Mouse (Mus musculus) T-cell, adult 2 months (primary cell): Measurements from ENCODE around the gene Synj2.
A peak's percentile ranks its signal among the peaks of the same experiment; 100 is the strongest.

Experiments
- DNase-seq: peaks from one replicate; pipeline ENCODE4 v3.0.0; 2022; ENCODE audit warnings: low spot score

Synj2 gene

GRCm38 (mm10) chr17:5935680-5936079 lies 5.4 kb upstream of the Synj2 start:
- no peak for DNase-seq

GRCm38 (mm10) chr17:5936276-5936675 lies 4.8 kb upstream of the Synj2 start:
- DNase-seq = no peak

GRCm38 (mm10) chr17:5937441-5937840 lies 3.6 kb upstream of the Synj2 start:
- no peak for DNase-seq

GRCm38 (mm10) chr17:5939871-5940270 lies 1.2 kb upstream of the Synj2 start:
- no peak for DNase-seq

DNA sequence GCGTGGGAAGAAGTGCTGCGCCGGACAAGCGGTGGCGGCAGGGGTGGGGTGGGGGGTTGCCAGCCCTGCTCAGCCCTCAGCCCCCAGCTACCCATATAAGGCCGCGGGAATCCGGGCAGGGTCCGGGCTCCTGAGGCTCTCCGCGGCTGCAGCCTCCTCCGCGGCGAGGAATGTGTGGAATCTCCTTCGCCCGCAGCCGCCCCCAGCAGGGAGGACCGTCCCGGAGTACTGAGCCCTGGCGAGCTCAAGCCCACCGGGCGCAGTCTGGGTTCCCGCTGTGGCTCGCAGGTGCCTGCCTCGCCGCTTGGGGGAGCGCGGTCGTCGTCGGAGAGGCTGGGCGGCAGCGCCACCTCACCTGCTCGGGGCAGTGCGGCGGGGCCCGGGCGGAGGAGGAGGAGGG lies 288 bp upstream of the Synj2 start:
- DNase-seq = peak; percentile 80

GRCm38 (mm10) chr17:5942156-5942555 lies 1.1 kb downstream of the Synj2 start:
- no peak for DNase-seq

DNA sequence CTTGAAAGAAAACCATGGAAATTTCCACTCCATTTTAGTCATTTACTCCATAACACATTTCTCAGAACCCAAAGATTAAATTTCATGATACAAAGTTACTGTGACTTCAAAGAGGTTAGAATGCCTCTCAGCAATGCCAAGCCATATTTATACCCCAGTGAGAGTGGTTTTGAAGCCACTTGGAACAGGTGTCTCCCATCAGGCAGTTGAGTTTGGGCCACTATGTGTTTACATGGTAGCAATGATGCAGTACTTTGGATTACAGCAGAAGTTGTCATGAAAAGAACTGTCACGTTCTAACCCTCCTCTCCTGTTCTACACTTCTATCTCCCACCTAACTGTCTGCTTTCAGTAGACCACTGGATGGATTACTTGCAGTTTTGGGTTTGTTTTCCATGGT lies 2.0 kb downstream of the Synj2 start:
- DNase-seq = no peak

- DNase-seq = no peak
Observed at GRCm38 (mm10) chr17:5947039-5947438, 6.0 kb downstream of the Synj2 start.

DNA sequence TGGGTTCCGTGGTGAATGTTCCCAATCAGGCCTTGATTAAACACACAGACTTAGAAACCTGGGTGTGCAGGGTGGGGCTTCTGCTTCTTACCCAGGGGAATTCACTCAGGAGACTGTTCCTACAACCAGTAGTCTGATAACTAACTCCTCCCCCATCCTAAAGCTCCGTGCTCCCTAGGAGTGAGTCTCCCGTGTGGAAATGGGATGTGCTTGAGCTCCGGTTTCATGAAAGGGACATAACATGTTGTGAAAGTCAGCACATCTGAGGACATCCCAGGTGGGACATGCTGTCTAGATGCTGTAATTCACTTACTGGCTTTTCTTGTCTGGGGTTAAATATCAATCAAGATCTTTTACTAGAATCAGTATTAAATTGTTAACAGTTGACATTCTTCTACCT lies 11.4 kb downstream of the Synj2 start:
- no peak for DNase-seq

DNA sequence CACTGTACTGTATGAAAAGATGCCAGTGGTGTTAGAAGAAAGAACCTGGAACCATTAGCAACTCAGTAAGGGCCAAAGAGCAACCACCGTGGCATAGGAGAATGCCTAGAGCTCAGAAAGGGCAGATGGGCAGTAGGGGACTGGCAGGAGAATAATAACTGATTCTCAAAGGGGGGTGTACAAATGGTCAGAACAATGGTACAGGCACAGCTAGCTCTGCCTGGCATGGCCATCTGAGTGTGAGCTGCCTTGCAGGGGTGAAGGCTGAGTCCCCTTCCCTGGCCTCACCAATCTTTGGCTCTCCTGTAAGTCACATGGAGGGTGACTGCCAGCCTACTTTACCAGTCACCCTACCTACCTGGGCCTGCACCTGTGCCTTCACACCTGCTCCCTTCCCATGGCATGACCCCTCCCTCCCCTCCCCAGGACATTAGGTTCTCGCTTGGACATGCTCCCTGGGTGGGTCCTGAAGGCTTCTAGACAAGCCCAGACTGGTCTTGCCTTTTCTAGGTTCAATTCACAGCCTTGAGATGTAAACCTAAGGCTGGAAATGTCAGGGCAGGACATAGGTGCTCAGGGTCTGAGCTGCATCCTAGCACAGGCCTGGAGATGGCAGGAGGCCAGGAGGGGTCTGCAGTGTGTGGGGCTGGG lies 15.4 kb downstream of the Synj2 start:
- no peak for DNase-seq

GRCm38 (mm10) chr17:5957097-5957496 lies 16.0 kb downstream of the Synj2 start:
- no peak for DNase-seq

DNA sequence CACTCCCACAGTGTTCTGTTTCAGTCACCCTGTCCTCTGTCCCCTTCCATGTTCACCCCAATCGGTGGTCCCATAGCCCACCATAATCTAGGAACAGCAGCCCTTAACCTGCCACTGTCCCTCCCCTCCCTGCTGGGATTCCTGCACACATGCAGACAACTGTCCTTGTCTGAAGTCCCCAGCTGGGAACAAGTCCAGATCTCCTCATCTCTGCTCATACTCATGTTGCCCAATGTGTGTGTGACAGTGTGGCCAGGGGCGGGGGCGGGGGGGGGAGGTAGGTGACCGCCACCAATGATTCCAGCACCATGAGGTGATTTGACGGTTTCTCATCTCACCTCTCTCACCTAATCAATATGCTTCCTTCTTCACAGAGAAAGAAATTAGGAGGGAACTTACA lies 17.1 kb downstream of the Synj2 start:
- DNase-seq = no peak

GRCm38 (mm10) chr17:5958636-5959035 lies 17.6 kb downstream of the Synj2 start:
- DNase-seq = no peak

- no peak for DNase-seq
Observed at GRCm38 (mm10) chr17:5959096-5959495, 18.0 kb downstream of the Synj2 start.

- DNase-seq = no peak
Observed at GRCm38 (mm10) chr17:5959802-5960201, 18.7 kb downstream of the Synj2 start.

DNA sequence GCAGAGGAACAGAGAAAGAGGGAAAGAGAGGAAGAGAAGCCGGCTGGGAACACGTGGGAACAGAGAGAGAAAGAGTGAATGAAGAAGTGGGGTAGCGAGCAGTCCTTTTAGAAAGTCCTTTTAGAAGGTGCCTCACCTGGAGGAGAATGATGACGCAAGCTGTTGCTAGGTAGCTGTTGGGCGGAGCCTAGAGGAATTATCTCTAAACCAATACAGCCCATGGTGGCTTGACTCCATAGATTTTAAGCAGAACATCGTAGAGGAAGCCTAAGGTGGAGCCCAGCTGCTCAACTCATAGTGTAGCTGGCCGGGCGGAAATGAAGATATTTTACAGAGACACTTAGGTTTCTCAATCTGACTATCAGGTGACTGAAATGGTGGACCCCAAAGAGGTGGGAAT lies 22.7 kb downstream of the Synj2 start:
- DNase-seq = no peak

- no peak for DNase-seq
Observed at GRCm38 (mm10) chr17:5965084-5965781, 24.2 kb downstream of the Synj2 start.

DNA sequence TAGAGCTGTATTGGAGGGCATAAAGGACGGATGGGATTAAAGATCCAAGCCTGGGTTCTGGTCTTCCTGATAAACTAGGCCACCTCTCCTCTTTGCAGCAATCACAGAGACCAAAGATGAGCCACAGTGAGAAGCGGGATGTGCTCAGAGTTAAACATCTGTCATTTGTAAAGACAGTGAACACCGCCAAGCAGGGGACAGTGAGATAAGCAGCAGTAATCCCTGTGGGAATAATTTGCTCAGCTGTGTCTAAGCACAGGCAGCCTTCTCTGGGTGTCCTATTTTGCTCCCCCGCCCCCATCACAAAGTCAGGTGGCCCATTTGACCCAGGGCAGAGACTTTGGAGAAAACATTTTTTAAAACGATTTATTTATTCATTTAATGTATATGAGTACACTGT lies 25.6 kb downstream of the Synj2 start:
- DNase-seq = no peak

DNA sequence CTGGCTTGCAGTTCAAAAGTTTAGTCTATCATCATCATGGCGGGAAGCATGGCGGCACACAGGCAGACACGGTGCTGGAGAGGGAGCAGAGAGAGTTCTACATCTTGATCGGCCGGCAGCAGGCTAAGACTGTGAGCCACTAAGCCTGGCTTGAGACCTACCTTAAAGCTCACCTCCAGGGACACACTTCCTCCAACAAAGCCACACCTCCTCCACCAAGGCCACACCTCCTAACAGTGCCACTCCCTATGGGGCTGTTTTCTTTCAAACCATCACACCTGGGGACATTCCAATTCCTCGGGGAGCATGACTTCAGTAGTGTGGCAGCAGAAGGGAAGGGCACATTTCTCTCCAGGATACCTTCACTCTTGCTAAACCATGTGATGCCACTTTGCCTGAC lies 27.5 kb downstream of the Synj2 start:
- no peak for DNase-seq

DNA sequence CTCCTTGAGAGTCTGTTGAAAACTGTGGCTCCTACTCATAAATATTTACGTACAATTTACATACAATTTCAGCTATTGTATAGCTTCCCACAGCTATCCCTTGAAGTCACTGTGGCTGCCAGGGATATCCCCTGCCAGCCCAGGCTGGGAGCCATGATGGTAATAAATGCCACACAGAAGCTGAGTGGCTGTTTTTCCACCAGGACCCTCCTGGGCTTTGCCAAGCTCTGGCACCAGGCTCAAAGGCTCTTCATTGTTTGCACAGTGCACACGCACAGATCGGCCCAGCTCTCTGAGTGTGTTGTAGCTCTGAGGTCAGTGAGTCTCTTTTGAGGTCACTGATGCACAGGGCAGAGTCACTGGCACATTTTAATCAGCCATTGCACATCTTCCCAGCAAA lies 28.2 kb downstream of the Synj2 start:
- DNase-seq = no peak

DNA sequence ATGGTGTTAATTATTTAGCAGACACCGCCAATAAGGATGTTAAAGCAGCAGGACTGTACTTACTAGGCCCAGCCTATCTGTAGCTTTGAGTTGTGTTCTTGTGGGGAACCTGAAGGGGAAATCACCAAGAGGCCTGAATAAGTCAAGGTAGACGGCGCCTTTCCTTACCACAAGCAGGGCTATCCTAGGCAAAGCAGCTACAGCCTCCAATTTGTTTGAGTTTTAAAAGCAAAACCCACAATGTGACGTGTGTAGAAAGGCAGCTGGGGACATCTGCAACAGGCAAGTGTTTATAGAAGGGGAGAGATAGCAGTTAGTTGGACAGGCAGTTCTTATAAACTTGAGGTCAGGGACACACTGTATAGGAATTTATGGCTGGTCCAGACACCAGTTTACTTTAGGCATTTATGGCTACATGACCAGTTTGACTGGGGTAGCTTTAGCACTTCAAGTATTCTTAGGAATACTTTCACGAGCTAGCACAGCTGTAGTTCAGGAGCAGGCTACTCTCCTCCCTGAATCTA lies 29.3 kb downstream of the Synj2 start:
- no peak for DNase-seq

GRCm38 (mm10) chr17:5973536-5973935 lies 32.5 kb downstream of the Synj2 start:
- DNase-seq = peak; percentile 39

- peak; percentile 80 for DNase-seq
Observed at GRCm38 (mm10) chr17:5975099-5975977, 34.3 kb downstream of the Synj2 start.
